In genomic region chr5:139730712-139731486, GRCm38 (mm10) we compare ENCODE assay signal across 8 mouse cellular contexts. TPM values are rescaled to one million over a fixed set of nuclear protein-coding genes. Genes with fewer than 3 reads are reported as not detected.
DNase-seq lines count a peak whose midpoint lies in the region; ATAC-seq and TF ChIP-seq lines count a peak whose summit lies in the region.

No protein-coding gene starts in this region.

- peaks cover 29% of the 10 kb centered on the region for H3K4me1 ChIP-seq in forebrain, embryonic 12.5 days
- H3K4me1 ChIP-seq in forebrain, embryonic 16.5 days (replicated peaks; ENCODE audit: control insufficient read depth, insufficient read depth, low read length): peaks cover 10% of the 10 kb centered on the region
- H3K4me1 ChIP-seq in intestine, embryonic 15.5 days (replicated peaks): peaks cover 46% of the 10 kb centered on the region

- no peak for ATAC-seq in forebrain, embryonic 12.5 days (ENCODE audit: low FRiP score)
- ATAC-seq in forebrain, embryonic 16.5 days: no peak
- no peak for ATAC-seq in intestine, embryonic 15.5 days

- H3K79me2 ChIP-seq in myocyte (ENCODE audit: control insufficient read depth, insufficient read depth): peaks cover 59% of the 10 kb centered on the region

- H3K9me3 ChIP-seq in forebrain, embryonic 12.5 days: no peaks in the 10 kb centered on the region
- H3K9me3 ChIP-seq in forebrain, embryonic 16.5 days (ENCODE audit: control insufficient read depth, low read length): no peaks in the 10 kb centered on the region
- no peaks in the 10 kb centered on the region for H3K9me3 ChIP-seq in intestine, embryonic 15.5 days

- TF ChIP-seq POLR2A in myocyte (IDR thresholded peaks at IDR 0.05; ENCODE audit: insufficient read length, low read depth): no peak

- peak; percentile 66 to 75 for DNase-seq in right cerebral cortex, postnatal 10 days (ENCODE audit: low spot score in 2 of 2)
- DNase-seq in right cerebral cortex, postnatal 4 days: no peak
- DNase-seq in adrenal gland, postnatal 10 days: no peak
- no peak for DNase-seq in B cell, adult 2 months

- H3K4me2 ChIP-seq in forebrain, embryonic 12.5 days: no peak overlapping the region
- no peak overlapping the region for H3K4me2 ChIP-seq in forebrain, embryonic 16.5 days (ENCODE audit: low read length)
- peak overlapping the region; percentile 11; the same call in 1 of the 2 replicates for H3K4me2 ChIP-seq in intestine, embryonic 15.5 days (replicated peaks)
- peak overlapping the region; percentile 52 for H3K4me2 ChIP-seq in myocyte (ENCODE audit: low read depth)

- H3ac ChIP-seq in myocyte (ENCODE audit: control insufficient read depth, insufficient read length): no peak overlapping the region

- H3K36me3 ChIP-seq in forebrain, embryonic 12.5 days (replicated peaks): no peaks in the 10 kb centered on the region
- no peaks in the 10 kb centered on the region for H3K36me3 ChIP-seq in forebrain, embryonic 16.5 days (ENCODE audit: control insufficient read depth, insufficient read depth)
- no peaks in the 10 kb centered on the region for H3K36me3 ChIP-seq in intestine, embryonic 15.5 days
- no peaks in the 10 kb centered on the region for H3K36me3 ChIP-seq in myocyte (ENCODE audit: control insufficient read depth, insufficient read depth)

- no peak overlapping the region for H3K4me3 ChIP-seq in forebrain, embryonic 12.5 days (replicated peaks)
- no peak overlapping the region for H3K4me3 ChIP-seq in forebrain, embryonic 16.5 days (replicated peaks; ENCODE audit: low read length)
- no peak overlapping the region for H3K4me3 ChIP-seq in intestine, embryonic 15.5 days (replicated peaks)
- H3K4me3 ChIP-seq in myocyte: no peak overlapping the region

- WGBS in forebrain, embryonic 12.5 days: 60% methylated on average over 8 of the region's 8 CpGs
- 60% methylated on average over 8 of the region's 8 CpGs for WGBS in forebrain, embryonic 16.5 days
- 48% methylated on average over 8 of the region's 8 CpGs for WGBS in intestine, embryonic 15.5 days

- peaks cover 16% of the 10 kb centered on the region for H3K27me3 ChIP-seq in forebrain, embryonic 12.5 days
- no peaks in the 10 kb centered on the region; the same call in 1 of the 2 replicates for H3K27me3 ChIP-seq in forebrain, embryonic 16.5 days (replicated peaks; ENCODE audit: control insufficient read depth, insufficient read depth, low read length)
- no peaks in the 10 kb centered on the region for H3K27me3 ChIP-seq in intestine, embryonic 15.5 days (replicated peaks)
- H3K27me3 ChIP-seq in myocyte (ENCODE audit: control insufficient read depth, insufficient read depth, insufficient read length): no peaks in the 10 kb centered on the region

- no peak overlapping the region for H3K9ac ChIP-seq in forebrain, embryonic 12.5 days
- H3K9ac ChIP-seq in forebrain, embryonic 16.5 days (replicated peaks; ENCODE audit: low read depth, low read length): no peak overlapping the region
- H3K9ac ChIP-seq in intestine, embryonic 15.5 days: peak overlapping the region; percentile 11; the same call in 1 of the 2 replicates

- peak overlapping the region; percentile 31; the same call in 1 of the 2 replicates for H3K27ac ChIP-seq in forebrain, embryonic 12.5 days
- no peak overlapping the region for H3K27ac ChIP-seq in forebrain, embryonic 16.5 days (ENCODE audit: low read length)
- peak overlapping the region; percentile 67 for H3K27ac ChIP-seq in intestine, embryonic 15.5 days

TF ChIP-seq in myocyte, 11 proteins besides CTCF, POLR2A, EP300 and RAD21:
- TF ChIP-seq MYOD1 (IDR thresholded peaks at IDR 0.05; ENCODE audit: control insufficient read depth in 1 of 3, insufficient read length in 2 of 3, low read depth in 2 of 3): no peak
- no peak for TF ChIP-seq TCF3 (IDR thresholded peaks at IDR 0.05; ENCODE audit: insufficient read length, low read depth)
- no peak for TF ChIP-seq REST (IDR thresholded peaks at IDR 0.05; ENCODE audit: insufficient read depth, insufficient read length)
- no peak for TF ChIP-seq MAX (IDR thresholded peaks at IDR 0.05; ENCODE audit: low read depth)
- no peak for TF ChIP-seq CEBPB (IDR thresholded peaks at IDR 0.05; ENCODE audit: insufficient read depth, poor library complexity, severe bottlenecking)
- no peak for TF ChIP-seq MYOG (IDR thresholded peaks at IDR 0.05; ENCODE audit: control insufficient read depth in 1 of 3, insufficient read depth in 1 of 3, insufficient read length in 2 of 3, low read depth in 2 of 3)
- TF ChIP-seq E2F4 (IDR thresholded peaks at IDR 0.05; ENCODE audit: insufficient read depth): no peak
- TF ChIP-seq SRF (IDR thresholded peaks at IDR 0.05; ENCODE audit: control insufficient read depth, insufficient read length, low read depth): no peak
- no peak for TF ChIP-seq TCF12 (IDR thresholded peaks at IDR 0.05; ENCODE audit: insufficient read depth, poor library complexity, severe bottlenecking)
- no peak for TF ChIP-seq POLR2AphosphoS2 (IDR thresholded peaks at IDR 0.05; ENCODE audit: insufficient read length, low read depth)
- no peak for TF ChIP-seq USF1 (IDR thresholded peaks at IDR 0.05; ENCODE audit: low read depth)

RNA-seq across cellular contexts. Expression of gene Micall2, which starts 5.2 kb away (rescaled TPM):
- polyA plus RNA-seq in forebrain, embryonic 12.5 days (2016; fragmentation: Nextera tagmentation; extraction: Ambion mirVana): 6.2 and 6.5 TPM in 2 replicates
- polyA plus RNA-seq in forebrain, embryonic 16.5 days (2015; fragmentation: Nextera tagmentation; extraction: Ambion mirVana): 3.8 and 5.7 TPM in 2 replicates
- polyA plus RNA-seq in intestine, embryonic 15.5 days (2015; fragmentation: Nextera tagmentation; extraction: Ambion mirVana): 8.3 and 8.4 TPM in 2 replicates
- polyA plus RNA-seq in myocyte (2012; fragmentation: generic; extraction: Trizol): 6.1 TPM
- 1 to 10 TPM; 6.6 to 9.2 TPM for total RNA-seq in adrenal gland, postnatal 10 days (2021)

RNA-seq across cellular contexts. Expression of gene Ints1, which starts 44.6 kb away (rescaled TPM):
- 37.7 and 40.8 TPM in 2 replicates for polyA plus RNA-seq in forebrain, embryonic 12.5 days (2016; fragmentation: Nextera tagmentation; extraction: Ambion mirVana)
- 26.7 and 32.3 TPM in 2 replicates for polyA plus RNA-seq in forebrain, embryonic 16.5 days (2015; fragmentation: Nextera tagmentation; extraction: Ambion mirVana)
- polyA plus RNA-seq in intestine, embryonic 15.5 days (2015; fragmentation: Nextera tagmentation; extraction: Ambion mirVana): 22.2 and 25.4 TPM in 2 replicates
- 46.4 TPM for polyA plus RNA-seq in myocyte (2012; fragmentation: generic; extraction: Trizol)
- 10 to 100 TPM; 36.6 to 51.9 TPM for total RNA-seq in adrenal gland, postnatal 10 days (2021)

Comparison
In these comparisons a context has a peak if more than half of its experiments do, and no peak if none do; other contexts are left out.
1. DNase-seq: peak in right cerebral cortex, postnatal 10 days (2 of 2); none in right cerebral cortex, postnatal 4 days (single experiment), adrenal gland, postnatal 10 days (single experiment) and B cell, adult 2 months (0 of 2).
2. H3K4me2 ChIP-seq: peak in intestine, embryonic 15.5 days (single experiment) and myocyte (single experiment); none in forebrain, embryonic 12.5 days (single experiment) and forebrain, embryonic 16.5 days (single experiment).